Mouse (Mus musculus): Measurements from ENCODE around the gene Cdh23.

The Cdh23 gene

GRCm38 (mm10) chr10:60577920-60578737 lies 118.2 kb downstream of the Cdh23 start:
- no peak for DNase-seq (ENCODE audit: extremely low spot score, low spot score)

- DNase-seq (ENCODE audit: extremely low spot score, low spot score) = no peak
Observed at GRCm38 (mm10) chr10:60577125-60577919, 119.0 kb downstream of the Cdh23 start.

DNA sequence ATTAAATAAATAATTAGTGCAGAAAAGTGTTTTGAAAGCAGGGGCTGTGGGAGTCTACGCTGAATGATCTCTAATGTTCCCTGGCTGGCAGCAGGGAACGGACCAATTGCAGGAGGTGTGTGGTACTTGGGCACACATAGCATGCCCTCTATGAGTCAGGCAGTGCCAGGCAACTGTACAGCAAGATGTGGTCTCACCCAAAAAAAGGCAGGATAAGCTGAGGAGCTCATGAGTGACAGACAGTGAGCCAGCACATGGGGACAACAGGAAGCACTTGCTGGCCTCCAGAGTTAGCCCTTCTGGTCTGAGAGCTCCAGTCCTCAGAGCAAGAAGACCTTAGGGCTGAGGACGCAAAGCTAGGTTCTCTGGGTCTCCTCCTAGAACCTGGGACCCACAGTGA lies 121.4 kb downstream of the Cdh23 start:
- DNase-seq (ENCODE audit: extremely low spot score, low spot score) = no peak

GRCm38 (mm10) chr10:60571491-60571890 lies 124.8 kb downstream of the Cdh23 start:
- DNase-seq (ENCODE audit: extremely low spot score, low spot score) = no peak

DNA sequence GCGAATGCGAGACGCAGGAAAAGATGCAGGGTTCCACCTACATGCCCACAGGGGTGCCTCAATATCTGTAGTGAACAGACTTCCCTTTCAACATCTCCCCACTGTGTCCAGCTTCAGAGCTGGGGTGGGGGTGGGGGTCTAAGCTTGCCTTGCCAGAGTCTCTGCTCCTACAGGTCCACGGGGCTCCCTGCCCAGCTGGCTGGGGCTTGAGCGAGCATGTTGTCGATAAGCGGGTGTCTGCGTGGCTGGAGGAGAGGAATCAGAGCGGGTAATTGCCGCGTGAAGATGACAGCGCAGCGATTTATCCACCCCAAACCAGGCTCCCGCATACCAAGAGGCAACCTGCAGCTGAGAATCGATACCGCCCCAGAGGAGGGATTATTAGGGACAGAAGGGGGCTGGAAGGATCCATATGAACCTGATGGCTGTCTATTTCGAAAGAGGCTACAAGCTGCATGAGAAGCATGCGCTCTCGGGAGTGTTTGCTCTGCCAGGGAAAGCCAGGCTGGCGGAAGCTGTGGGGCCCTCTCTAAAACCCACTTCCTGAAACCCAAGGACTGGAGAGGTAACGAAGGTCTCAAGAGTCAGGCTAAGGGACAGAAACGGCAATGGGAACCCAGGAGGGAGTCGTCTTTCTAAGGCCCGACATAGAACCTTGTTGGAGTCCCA lies 129.8 kb downstream of the Cdh23 start:
- no peak for DNase-seq (ENCODE audit: extremely low spot score, low spot score)

- DNase-seq (ENCODE audit: extremely low spot score, low spot score) = no peak
Observed at GRCm38 (mm10) chr10:60564136-60564535, 132.2 kb downstream of the Cdh23 start.

DNA sequence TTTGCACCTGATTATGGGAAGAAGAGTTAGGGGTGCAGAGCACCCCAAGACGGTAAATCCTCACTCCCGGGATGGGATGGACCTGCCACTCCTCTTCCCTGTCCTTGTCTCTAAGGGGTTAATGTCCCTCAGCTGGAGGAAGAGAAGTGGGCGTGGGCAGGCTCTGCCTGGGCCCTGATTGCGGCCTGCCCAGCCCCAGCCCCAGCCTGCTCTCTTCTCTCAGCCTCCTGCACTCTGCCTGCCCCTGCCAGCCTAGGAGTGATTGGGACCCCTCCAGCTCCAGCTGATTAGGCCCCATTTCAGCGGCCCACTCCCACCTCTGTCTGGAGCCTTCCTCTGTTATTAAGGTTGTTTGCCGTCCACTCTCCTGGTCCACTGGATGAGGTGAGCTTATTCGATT lies 133.3 kb downstream of the Cdh23 start:
- no peak for DNase-seq (ENCODE audit: extremely low spot score, low spot score)

DNA sequence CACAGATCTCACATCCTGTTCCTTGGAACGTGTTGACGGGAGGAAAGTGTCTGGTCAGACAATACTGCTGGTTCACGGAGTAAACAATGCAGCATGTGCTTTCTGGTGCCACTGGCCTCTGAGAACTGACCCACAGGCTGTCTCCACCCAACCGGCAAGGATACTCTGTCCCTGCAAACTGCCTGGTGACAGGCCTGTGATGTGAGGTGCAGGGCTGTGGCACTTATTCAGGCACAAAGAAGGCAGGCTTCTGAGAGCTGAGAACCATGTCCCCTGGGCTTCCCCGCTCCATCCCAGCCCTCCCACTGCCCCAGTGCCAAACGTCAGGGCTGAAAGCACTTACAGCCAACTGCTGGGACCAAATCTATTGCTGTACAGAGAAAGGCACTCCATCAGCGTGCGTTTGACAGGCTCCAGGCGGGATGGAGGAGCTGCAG lies 137.8 kb downstream of the Cdh23 start:
- DNase-seq (ENCODE audit: extremely low spot score, low spot score) = peak; percentile 38

GRCm38 (mm10) chr10:60552951-60553635 lies 143.2 kb downstream of the Cdh23 start:
- DNase-seq (ENCODE audit: extremely low spot score, low spot score) = no peak

- no peak for DNase-seq (ENCODE audit: extremely low spot score, low spot score)
Observed at GRCm38 (mm10) chr10:60539164-60539914, 157.0 kb downstream of the Cdh23 start.

DNA sequence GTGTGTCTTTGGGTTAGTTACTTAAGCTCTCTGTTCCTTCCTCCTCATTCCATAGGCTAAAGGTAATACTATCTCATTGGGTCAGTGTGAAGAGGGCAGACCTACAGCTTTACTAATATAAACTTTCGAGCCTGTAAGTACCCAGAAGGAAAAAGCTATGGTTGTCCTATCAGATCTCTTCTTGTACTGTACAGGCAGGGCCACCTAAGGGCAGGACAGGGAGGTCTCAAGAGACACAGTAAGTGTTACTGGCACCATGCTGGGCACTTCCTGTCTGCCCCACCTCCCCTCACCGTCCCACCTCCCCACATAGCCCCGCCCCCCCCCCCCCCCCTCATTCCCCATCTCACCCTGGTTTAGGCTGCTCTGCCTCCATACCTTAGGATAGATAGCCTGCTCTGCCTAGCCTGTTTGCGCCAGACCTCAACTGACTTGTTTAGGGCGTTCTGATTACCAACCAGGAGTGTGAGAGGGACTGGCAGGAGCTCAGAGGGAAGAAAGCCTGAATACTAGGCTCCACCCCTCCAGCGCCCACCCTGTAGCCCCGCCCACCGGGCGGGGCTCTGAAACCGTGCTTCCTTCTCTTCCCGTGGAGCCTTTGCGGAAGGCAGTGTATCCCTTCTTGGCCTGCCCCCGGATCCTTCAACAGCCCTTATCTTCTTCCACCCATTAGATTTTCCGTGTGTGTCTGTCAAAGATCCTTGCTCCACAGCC lies 160.0 kb downstream of the Cdh23 start:
- peak; percentile 29 for DNase-seq (ENCODE audit: extremely low spot score, low spot score)

DNA sequence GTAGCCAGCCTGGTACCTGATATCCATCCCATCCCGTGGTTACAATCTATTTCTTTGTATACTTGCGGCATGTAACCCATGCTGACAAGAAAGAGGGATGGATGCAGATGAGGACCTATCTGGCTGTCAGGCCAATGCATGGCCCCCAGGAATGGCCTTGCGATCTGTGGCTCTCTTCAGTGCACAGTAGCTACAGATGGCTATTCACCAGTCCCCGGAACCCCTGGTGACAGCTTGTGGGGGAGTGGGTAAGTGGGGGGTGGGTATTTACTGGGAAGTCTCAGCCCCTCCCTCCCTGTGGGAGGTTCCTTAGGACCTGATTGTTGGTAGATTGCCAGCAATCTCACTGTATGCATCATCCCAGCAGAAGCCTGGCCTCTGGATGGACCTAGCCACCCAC lies 163.8 kb downstream of the Cdh23 start:
- DNase-seq (ENCODE audit: extremely low spot score, low spot score) = no peak

GRCm38 (mm10) chr10:60531349-60531748 lies 164.9 kb downstream of the Cdh23 start:
- DNase-seq (ENCODE audit: extremely low spot score, low spot score) = peak; percentile 60

DNA sequence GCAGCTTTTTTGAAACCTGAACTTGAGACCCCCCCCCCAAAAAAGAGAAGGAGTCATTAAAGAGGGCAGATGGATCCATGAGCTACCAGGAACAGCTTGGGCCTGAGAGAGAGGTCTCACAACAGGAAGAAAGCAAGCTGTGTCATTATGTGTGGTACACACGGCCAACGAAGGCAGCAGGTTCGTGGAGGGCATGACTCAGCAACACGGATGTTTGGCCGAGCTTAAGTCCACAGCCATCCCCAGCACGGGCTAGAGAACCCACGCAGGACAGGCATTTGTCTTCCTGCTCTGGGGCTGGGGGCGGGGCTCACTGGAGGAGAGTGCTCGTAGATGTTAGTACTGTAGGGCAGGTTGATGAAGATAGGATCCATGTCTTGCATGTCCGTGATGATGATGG lies 165.7 kb downstream of the Cdh23 start:
- no peak for DNase-seq (ENCODE audit: extremely low spot score, low spot score)

DNA sequence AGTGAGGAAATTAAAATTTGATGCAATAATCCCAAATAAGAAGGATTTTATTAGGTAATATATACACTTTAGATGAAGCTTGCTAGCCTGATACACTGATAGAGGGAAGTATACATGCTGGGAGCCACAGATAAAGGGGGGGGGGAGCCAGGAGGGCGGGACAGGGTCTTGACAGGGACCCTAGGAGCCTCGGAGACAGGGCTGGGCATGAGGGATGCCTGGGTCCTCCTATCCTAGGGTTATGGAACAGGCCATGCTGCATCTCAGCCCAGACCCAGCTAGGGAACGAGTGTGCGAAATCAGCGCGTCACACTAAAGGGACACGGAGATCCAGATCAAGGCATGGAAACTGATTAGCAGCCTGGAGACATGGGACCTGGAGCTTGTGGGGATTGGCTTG lies 168.3 kb downstream of the Cdh23 start:
- no peak for DNase-seq (ENCODE audit: extremely low spot score, low spot score)

DNA sequence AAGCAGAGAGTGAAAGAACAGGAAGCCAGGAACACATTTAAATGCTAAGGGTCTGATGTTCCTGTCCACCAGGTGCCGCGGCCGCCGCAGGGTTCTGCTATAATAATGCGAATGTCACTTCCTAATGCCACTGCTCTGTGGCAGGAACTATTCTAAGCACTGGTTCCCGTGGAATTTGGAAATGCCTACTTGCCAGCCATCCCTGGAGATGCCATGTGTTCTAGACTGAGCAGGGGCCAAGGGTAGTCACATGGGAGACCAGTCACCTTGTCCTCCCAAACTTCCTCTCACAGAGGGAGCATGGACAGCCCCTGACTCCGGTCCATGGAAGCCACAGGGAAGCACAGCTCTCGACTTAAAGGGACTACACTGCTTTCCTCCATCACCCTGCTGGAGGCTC lies 171.2 kb downstream of the Cdh23 start:
- no peak for DNase-seq (ENCODE audit: extremely low spot score, low spot score)

- no peak for DNase-seq (ENCODE audit: extremely low spot score, low spot score)
Observed at GRCm38 (mm10) chr10:60516286-60516685, 180.0 kb downstream of the Cdh23 start.

DNA sequence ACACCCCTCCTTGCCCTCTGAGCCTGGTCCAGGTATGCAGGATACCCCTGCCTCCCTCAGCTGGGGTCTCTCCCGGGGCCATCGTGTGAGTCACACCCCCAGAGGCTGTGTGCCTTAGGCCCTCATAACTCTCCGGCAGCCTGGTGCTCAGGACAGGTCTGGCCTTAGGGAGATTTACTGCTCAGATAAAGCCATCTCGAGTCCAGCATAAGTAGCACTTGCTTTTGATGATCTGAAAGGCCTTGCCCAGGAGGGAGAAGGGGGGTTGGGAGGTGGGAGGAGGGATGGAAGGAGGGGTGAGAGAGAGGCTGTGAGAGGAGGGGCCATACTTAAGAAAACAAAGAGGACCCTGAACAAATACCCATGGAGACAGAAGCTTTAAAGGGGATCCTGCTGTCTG lies 197.8 kb downstream of the Cdh23 start:
- no peak for DNase-seq (ENCODE audit: extremely low spot score, low spot score)

GRCm38 (mm10) chr10:60495070-60495469 lies 201.2 kb downstream of the Cdh23 start:
- DNase-seq (ENCODE audit: extremely low spot score, low spot score) = no peak

- DNase-seq (ENCODE audit: extremely low spot score, low spot score) = no peak
Observed at GRCm38 (mm10) chr10:60491538-60491937, 204.8 kb downstream of the Cdh23 start.

Measured in neural tube, embryonic 10.5 days (tissue).